Mouse (Mus musculus): Measurements from ENCODE around the gene Atg16l2.

GRCm38 (mm10) chr7:101253071-101253470 lies 49.0 kb downstream of the Atg16l2 start:
- no peak for TF ChIP-seq CTCF (conservative IDR thresholded peaks at IDR 0.05; ENCODE audit: low read length)
- no peak for TF ChIP-seq POU5F1 (IDR thresholded peaks at IDR 0.05; ENCODE audit: borderline replicate concordance, low read length)
